In the genomic region with DNA sequence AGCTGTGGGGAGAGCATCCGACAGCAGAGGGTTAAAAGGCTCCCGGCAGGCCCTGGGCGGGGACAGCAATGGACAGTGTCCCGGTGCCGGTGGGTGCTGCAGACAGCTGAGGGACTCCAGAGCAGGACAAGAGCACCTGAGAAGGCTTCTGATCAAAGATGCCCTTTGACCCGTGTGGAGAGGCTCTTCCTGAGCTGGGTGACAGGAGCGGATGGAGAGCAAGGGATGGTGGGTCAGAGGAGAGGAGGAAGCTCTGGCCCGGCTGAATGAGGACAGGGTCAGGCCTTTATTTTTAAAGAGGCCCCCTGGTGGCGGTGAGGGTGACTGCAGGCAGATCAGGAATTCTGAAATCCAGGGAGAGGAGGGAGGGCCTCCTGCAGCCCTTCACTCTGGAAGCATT, we compare ENCODE assay signal across 8 mouse cellular contexts. TPM values are rescaled to one million over a fixed set of nuclear protein-coding genes. Genes with fewer than 3 reads are reported as not detected.
DNase-seq lines count a peak whose midpoint lies in the region; ATAC-seq and TF ChIP-seq lines count a peak whose summit lies in the region.

No protein-coding gene starts in this region.

- peak; percentile 73 for ATAC-seq in kidney, embryonic 14.5 days (ENCODE audit: low FRiP score, low TSS enrichment)
- ATAC-seq in limb, embryonic 15.5 days (ENCODE audit: insufficient number of reproducible peaks, low FRiP score, low TSS enrichment, low read depth) = peak; percentile 41
- ATAC-seq in monocyte, adult 5-6 weeks (replicated peaks; ENCODE audit: insufficient number of reproducible peaks, low FRiP score, low TSS enrichment, poor library complexity, severe bottlenecking) = peak; percentile 61

- peaks cover 43% of the 10 kb centered on the region for H3K36me3 ChIP-seq in heart, embryonic 10.5 days
- H3K36me3 ChIP-seq in kidney, embryonic 14.5 days (ENCODE audit: control insufficient read depth, insufficient read depth, low read length) = peaks cover 36% of the 10 kb centered on the region
- peaks cover 43% of the 10 kb centered on the region for H3K36me3 ChIP-seq in limb, embryonic 15.5 days

- TF ChIP-seq CTCF in embryonic fibroblast, embryonic 13.5 days (IDR thresholded peaks at IDR 0.05; ENCODE audit: borderline replicate concordance, insufficient read depth, low read length) = 0 out of 2 replicates have a peak, but pooled peaks have one; percentile 20

- H3K9me3 ChIP-seq in heart, embryonic 10.5 days = no peaks in the 10 kb centered on the region
- H3K9me3 ChIP-seq in kidney, embryonic 14.5 days (ENCODE audit: control insufficient read depth, low read length) = no peaks in the 10 kb centered on the region
- no peaks in the 10 kb centered on the region for H3K9me3 ChIP-seq in limb, embryonic 15.5 days

- peak; percentile 60 for DNase-seq in 3134 (ENCODE audit: extremely low read depth, insufficient read length, low spot score)
- peak; percentile 52 to 67 for DNase-seq in adrenal gland, postnatal 4 days (ENCODE audit: low spot score in 2 of 2)
- DNase-seq in heart, embryonic 10.5 days (ENCODE audit: low spot score) = peak; percentile 92
- DNase-seq in spleen, postnatal 4 days (ENCODE audit: low spot score in 2 of 2) = peak; percentile 69 to 88

- peak; percentile 36; the same call in 1 of the 2 replicates for TF ChIP-seq POLR2A in embryonic fibroblast, embryonic 13.5 days (IDR thresholded peaks at IDR 0.05; ENCODE audit: low read depth, low read length)

- H3K4me1 ChIP-seq in embryonic fibroblast, embryonic 13.5 days (ENCODE audit: control insufficient read depth, insufficient read depth, low read length) = no peaks in the 10 kb centered on the region
- peaks cover 16% of the 10 kb centered on the region for H3K4me1 ChIP-seq in heart, embryonic 10.5 days
- H3K4me1 ChIP-seq in kidney, embryonic 14.5 days (ENCODE audit: control insufficient read depth, insufficient read depth, low read length) = peaks cover 5% of the 10 kb centered on the region; the same call in 1 of the 2 replicates
- H3K4me1 ChIP-seq in limb, embryonic 15.5 days = peaks cover 15% of the 10 kb centered on the region

- H3K27me3 ChIP-seq in heart, embryonic 10.5 days (ENCODE audit: insufficient read depth, poor library complexity, severe bottlenecking) = peaks cover 14% of the 10 kb centered on the region
- no peaks in the 10 kb centered on the region for H3K27me3 ChIP-seq in kidney, embryonic 14.5 days (ENCODE audit: control insufficient read depth, insufficient read depth, low read length)
- no peaks in the 10 kb centered on the region for H3K27me3 ChIP-seq in limb, embryonic 15.5 days

- no peak overlapping the region for H3K4me3 ChIP-seq in embryonic fibroblast, embryonic 13.5 days (ENCODE audit: insufficient read depth, low read length)
- peak overlapping the region; percentile 51 for H3K4me3 ChIP-seq in heart, embryonic 10.5 days
- peak overlapping the region; percentile 39 for H3K4me3 ChIP-seq in kidney, embryonic 14.5 days (ENCODE audit: low read length)
- H3K4me3 ChIP-seq in limb, embryonic 15.5 days = peak overlapping the region; percentile 38

- H3K4me2 ChIP-seq in kidney, embryonic 14.5 days (replicated peaks; ENCODE audit: low read depth, low read length) = peak overlapping the region; percentile 61
- peak overlapping the region; percentile 56 for H3K4me2 ChIP-seq in limb, embryonic 15.5 days

- under 1% methylated on average over 9 of the region's 9 CpGs for WGBS in heart, embryonic 10.5 days
- WGBS in kidney, embryonic 14.5 days = 0% methylated on average over 9 of the region's 9 CpGs
- WGBS in limb, embryonic 15.5 days = 2% methylated on average over 9 of the region's 9 CpGs

- peak overlapping the region; percentile 55; the same call in 1 of the 2 replicates for H3K9ac ChIP-seq in kidney, embryonic 14.5 days (ENCODE audit: low read depth, low read length)
- peak overlapping the region; percentile 36 for H3K9ac ChIP-seq in limb, embryonic 15.5 days

- no peak overlapping the region for H3K27ac ChIP-seq in embryonic fibroblast, embryonic 13.5 days (ENCODE audit: insufficient read depth, low read length)
- H3K27ac ChIP-seq in heart, embryonic 10.5 days = peak overlapping the region; percentile 82
- H3K27ac ChIP-seq in kidney, embryonic 14.5 days (ENCODE audit: low read depth, low read length) = 0 out of 2 replicates have a peak overlapping the region, but pooled peaks have one; percentile 24
- H3K27ac ChIP-seq in limb, embryonic 15.5 days = no peak overlapping the region

RNA-seq across cellular contexts. Expression of gene Triobp, which starts 4.9 kb away (rescaled TPM):
- total RNA-seq in adrenal gland, postnatal 4 days (2021) = 100 to 1,000 TPM in 1 of 2 experiments, 10 to 100 TPM in 1; 96.9 to 112 TPM
- polyA plus RNA-seq in embryonic fibroblast, embryonic 13.5 days (2011; ENCODE audit: insufficient read length, low read depth, missing spikeins) = 34.2 and 45.6 TPM in 2 replicates
- 63.6 and 68.2 TPM in 2 replicates for polyA plus RNA-seq in heart, embryonic 10.5 days (2016; fragmentation: Nextera tagmentation; extraction: Ambion mirVana)
- 50.6 and 54.9 TPM in 2 replicates for polyA plus RNA-seq in kidney, embryonic 14.5 days (2014; fragmentation: Nextera tagmentation; extraction: Ambion mirVana)
- polyA plus RNA-seq in limb, embryonic 15.5 days (2015; fragmentation: Nextera tagmentation; extraction: Ambion mirVana) = 54.8 and 59.2 TPM in 2 replicates
- total RNA-seq in monocyte, adult 5-6 weeks (2017) = 21.8 to 39.7 TPM (median 29.5 TPM) in 3 replicates

RNA-seq across cellular contexts. Expression of gene Nol12, which starts 7.9 kb away (rescaled TPM):
- total RNA-seq in adrenal gland, postnatal 4 days (2021) = 10 to 100 TPM; 40.0 to 47.3 TPM
- polyA plus RNA-seq in embryonic fibroblast, embryonic 13.5 days (2011; ENCODE audit: insufficient read length, low read depth, missing spikeins) = 46.6 and 55.4 TPM in 2 replicates
- 45.8 and 70.0 TPM in 2 replicates for polyA plus RNA-seq in heart, embryonic 10.5 days (2016; fragmentation: Nextera tagmentation; extraction: Ambion mirVana)
- 55.8 and 64.6 TPM in 2 replicates for polyA plus RNA-seq in kidney, embryonic 14.5 days (2014; fragmentation: Nextera tagmentation; extraction: Ambion mirVana)
- polyA plus RNA-seq in limb, embryonic 15.5 days (2015; fragmentation: Nextera tagmentation; extraction: Ambion mirVana) = 53.2 and 55.2 TPM in 2 replicates
- 8.3 to 18.0 TPM (median 11.6 TPM) in 3 replicates for total RNA-seq in monocyte, adult 5-6 weeks (2017)

RNA-seq across cellular contexts. Expression of gene Lgals1, which starts 16.1 kb away (rescaled TPM):
- total RNA-seq in adrenal gland, postnatal 4 days (2021) = 100 to 1,000 TPM; 382 to 438 TPM
- 4,027 and 4,662 TPM in 2 replicates for polyA plus RNA-seq in embryonic fibroblast, embryonic 13.5 days (2011; ENCODE audit: insufficient read length, low read depth, missing spikeins)
- 427 and 466 TPM in 2 replicates for polyA plus RNA-seq in heart, embryonic 10.5 days (2016; fragmentation: Nextera tagmentation; extraction: Ambion mirVana)
- 584 and 814 TPM in 2 replicates for polyA plus RNA-seq in kidney, embryonic 14.5 days (2014; fragmentation: Nextera tagmentation; extraction: Ambion mirVana)
- 2,795 and 2,816 TPM in 2 replicates for polyA plus RNA-seq in limb, embryonic 15.5 days (2015; fragmentation: Nextera tagmentation; extraction: Ambion mirVana)
- total RNA-seq in monocyte, adult 5-6 weeks (2017) = 404 to 1,073 TPM (median 510 TPM) in 3 replicates

RNA-seq across cellular contexts. Expression of gene Pdxp, which starts 28.9 kb away (rescaled TPM):
- total RNA-seq in adrenal gland, postnatal 4 days (2021) = 1 to 10 TPM; 9.8 to 9.9 TPM
- 3.0 and 4.2 TPM in 2 replicates for polyA plus RNA-seq in embryonic fibroblast, embryonic 13.5 days (2011; ENCODE audit: insufficient read length, low read depth, missing spikeins)
- 26.5 and 35.7 TPM in 2 replicates for polyA plus RNA-seq in heart, embryonic 10.5 days (2016; fragmentation: Nextera tagmentation; extraction: Ambion mirVana)
- 20.5 and 25.8 TPM in 2 replicates for polyA plus RNA-seq in kidney, embryonic 14.5 days (2014; fragmentation: Nextera tagmentation; extraction: Ambion mirVana)
- 13.0 and 15.0 TPM in 2 replicates for polyA plus RNA-seq in limb, embryonic 15.5 days (2015; fragmentation: Nextera tagmentation; extraction: Ambion mirVana)
- 1.1 to 3.5 TPM in 2 of 3 replicates, not detected in the other for total RNA-seq in monocyte, adult 5-6 weeks (2017)

RNA-seq across cellular contexts. Expression of gene Sh3bp1, which starts 43.1 kb away (rescaled TPM):
- total RNA-seq in adrenal gland, postnatal 4 days (2021) = 10 to 100 TPM; 25.3 to 26.0 TPM
- 44.1 and 47.8 TPM in 2 replicates for polyA plus RNA-seq in embryonic fibroblast, embryonic 13.5 days (2011; ENCODE audit: insufficient read length, low read depth, missing spikeins)
- 33.8 and 44.4 TPM in 2 replicates for polyA plus RNA-seq in heart, embryonic 10.5 days (2016; fragmentation: Nextera tagmentation; extraction: Ambion mirVana)
- polyA plus RNA-seq in kidney, embryonic 14.5 days (2014; fragmentation: Nextera tagmentation; extraction: Ambion mirVana) = 32.7 and 38.5 TPM in 2 replicates
- polyA plus RNA-seq in limb, embryonic 15.5 days (2015; fragmentation: Nextera tagmentation; extraction: Ambion mirVana) = 55.2 and 61.1 TPM in 2 replicates
- total RNA-seq in monocyte, adult 5-6 weeks (2017) = 18.5 to 41.3 TPM (median 19.2 TPM) in 3 replicates

Comparison
In these comparisons a context has a peak if more than half of its experiments do, and no peak if none do; other contexts are left out.
1. H3K27ac ChIP-seq: peak in heart, embryonic 10.5 days (single experiment) and kidney, embryonic 14.5 days (single experiment); none in embryonic fibroblast, embryonic 13.5 days (single experiment) and limb, embryonic 15.5 days (single experiment).
2. Peak in every context shown above with its lines, with median percentiles within 50 percentile points of each other: DNase-seq and ATAC-seq.